Mouse (Mus musculus) large intestine, adult 2 months (tissue): ENCODE data around the gene Pgm2. TPM values are rescaled to one million over a fixed set of nuclear protein-coding genes. Genes with fewer than 3 reads are reported as not detected.

Experiments used
- DNase-seq: peaks from one replicate; pipeline ENCODE4 v3.0.0-alpha.2; 2012; ENCODE audit warnings: low read depth, low spot score
- WGBS: fragments of 180-500 bp; shearing (Covaris S2); methylation state at CpG from one replicate; pipeline ENCODE4 v1.1.7; 2018; 5-methylcytosine and 5-hydroxymethylcytosine counted together
- polyA plus RNA-seq: library from polyadenylated mRNA; depleted of rRNA; stranded (reverse); fragments of >200 nt; gene quantifications from 2 replicates; pipeline ENCODE4 v1.2.3, GENCODE M21; 2012

Gene Pgm2
- polyA plus RNA-seq, 1 experiment, result 28.5 TPM

- 48% methylated on average over 5 of the region's 5 CpGs for WGBS
- DNase-seq, result no peak
Observed at GRCm38 (mm10) chr5:64125783-64126182, 33.0 kb downstream of the Pgm2 start.

- DNase-seq, result no peak
- 76% methylated on average over 5 of the region's 5 CpGs for WGBS
Observed at GRCm38 (mm10) chr5:64131550-64131949, 38.8 kb downstream of the Pgm2 start.

GRCm38 (mm10) chr5:64133901-64134300 lies 41.2 kb downstream of the Pgm2 start:
- DNase-seq, result no peak
- WGBS, result 92% methylated on average over 4 of the region's 4 CpGs

GRCm38 (mm10) chr5:64136325-64136724 lies 43.6 kb downstream of the Pgm2 start:
- DNase-seq, result no peak
- 75% methylated on average over 5 of the region's 5 CpGs for WGBS

GRCm38 (mm10) chr5:64140202-64140601 lies 47.5 kb downstream of the Pgm2 start:
- no peak for DNase-seq
- 55% methylated on average over 3 of the region's 3 CpGs for WGBS

- DNase-seq, result no peak
- WGBS, result 72% methylated on average over 5 of the region's 5 CpGs
Observed at GRCm38 (mm10) chr5:64144315-64144714, 51.6 kb downstream of the Pgm2 start.

DNA sequence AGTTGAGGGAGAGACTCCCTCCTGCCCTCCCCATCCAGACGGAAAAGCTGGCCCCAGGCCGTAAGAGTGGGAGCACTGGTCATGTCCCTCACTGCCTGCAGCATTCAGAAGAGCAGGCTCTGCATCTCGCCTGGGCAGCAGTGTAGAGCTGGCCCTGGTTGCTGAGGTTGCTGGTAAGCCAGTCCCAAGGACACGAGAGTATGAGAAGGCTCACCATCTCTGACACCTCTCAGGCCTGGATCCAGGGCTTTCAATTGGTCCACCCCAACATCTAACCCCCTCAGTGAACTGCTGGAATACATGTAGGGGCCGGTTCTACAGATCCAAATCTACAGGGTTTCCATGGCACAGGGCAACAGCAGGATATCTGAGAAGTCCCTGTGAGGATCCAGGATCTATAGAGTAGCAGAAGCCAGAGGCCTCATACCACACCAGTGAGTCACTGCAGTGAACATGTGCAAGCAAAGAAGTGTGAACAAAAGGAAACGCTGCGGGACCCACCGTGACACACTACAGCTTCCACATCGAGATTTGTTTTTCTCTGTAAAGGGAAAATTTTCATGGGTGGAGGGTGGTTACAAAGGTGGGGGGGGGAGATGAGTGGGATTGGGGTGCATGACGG lies 53.7 kb downstream of the Pgm2 start:
- no peak for DNase-seq
- WGBS, result 85% methylated on average over 10 of the region's 10 CpGs

DNA sequence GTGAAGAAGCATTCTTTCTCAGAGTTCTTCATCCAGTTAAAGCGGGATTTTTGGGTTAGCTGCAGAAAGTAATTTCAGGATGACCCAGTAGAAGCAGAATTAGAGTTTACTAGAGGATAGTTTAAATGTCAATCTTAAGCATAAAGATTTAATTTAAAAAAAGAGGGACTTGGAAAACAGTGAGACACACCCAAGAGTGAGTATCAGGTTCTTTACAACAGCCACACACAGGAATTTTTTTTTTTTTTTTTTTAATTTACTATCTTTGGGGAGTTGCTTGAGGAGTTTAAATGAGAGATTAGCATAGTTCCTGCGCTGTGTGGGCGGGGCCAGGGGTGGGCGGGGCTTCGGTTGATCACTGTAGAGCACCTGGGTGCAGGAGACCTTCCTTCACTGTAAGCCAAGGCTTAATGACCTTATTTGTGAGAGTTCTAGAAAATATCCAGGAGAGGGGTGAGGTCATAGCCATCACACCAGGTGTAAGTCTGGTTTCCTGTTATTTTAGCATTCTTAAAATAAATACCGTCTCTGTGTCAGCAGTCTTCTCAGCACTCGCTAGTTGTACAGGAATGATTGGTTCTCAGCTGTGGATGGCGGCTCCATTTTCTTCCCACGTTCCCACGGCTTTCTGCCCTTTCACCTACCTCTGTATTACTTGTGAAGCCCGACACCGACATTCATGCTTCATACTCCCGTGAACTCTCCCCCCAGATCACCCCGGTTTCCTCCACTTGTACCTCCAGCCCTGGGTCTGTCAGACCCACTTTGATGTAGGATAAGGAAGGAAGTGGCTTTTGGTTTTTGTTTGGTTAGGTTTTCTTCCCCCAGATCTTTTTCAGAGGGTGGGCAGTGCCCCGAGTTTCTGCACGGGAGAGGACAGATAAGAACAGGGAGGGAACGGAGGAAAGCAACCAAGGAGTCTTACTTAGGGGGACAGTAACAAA lies 56.7 kb downstream of the Pgm2 start:
- 11% methylated on average over 17 of the region's 17 CpGs for WGBS
- DNase-seq, result no peak

- WGBS, result 95% methylated on average over 1 of the region's 1 CpGs
- no peak for DNase-seq
Observed at GRCm38 (mm10) chr5:64153319-64153718, 60.6 kb downstream of the Pgm2 start.

- DNase-seq, result no peak
- WGBS, result 35% methylated on average over 11 of the region's 11 CpGs
Observed at GRCm38 (mm10) chr5:64155861-64156550, 63.3 kb downstream of the Pgm2 start, which contains the start of gene Tbc1d1. Gene Tbc1d1 (plus strand): TSS chr5:64156305.

GRCm38 (mm10) chr5:64156579-64156978 lies 63.8 kb downstream of the Pgm2 start:
- WGBS, result 31% methylated on average over 4 of the region's 4 CpGs
- no peak for DNase-seq

- WGBS, result 59% methylated on average over 1 of the region's 1 CpGs
Observed at GRCm38 (mm10) chr5:64157926-64158325, 65.2 kb downstream of the Pgm2 start.

DNA sequence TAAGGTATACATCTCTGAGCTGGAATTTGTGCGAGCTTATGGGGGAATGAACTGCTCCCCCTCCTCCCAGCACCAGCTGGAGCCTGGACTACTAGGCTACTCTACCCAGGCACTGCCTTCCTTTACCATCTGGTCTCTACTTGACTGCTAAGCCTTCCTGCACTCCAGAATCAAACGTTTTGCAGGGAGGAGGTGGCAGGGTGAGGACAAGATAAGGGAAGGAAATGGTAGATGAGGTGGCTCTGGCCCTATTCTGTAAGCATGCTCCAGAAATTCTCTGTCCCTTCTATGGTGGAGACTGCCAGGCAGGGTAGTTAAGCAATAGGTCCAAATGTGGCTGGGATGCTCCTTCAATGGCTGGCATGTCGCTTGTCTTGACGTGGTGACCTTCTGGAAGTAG lies 65.8 kb downstream of the Pgm2 start:
- DNase-seq, result no peak
- WGBS, result 84% methylated on average over 4 of the region's 4 CpGs

More at GRCm38 (mm10) chr5:64157926-64158325, 65.2 kb downstream of the Pgm2 start:
- DNase-seq, result no peak

DNA sequence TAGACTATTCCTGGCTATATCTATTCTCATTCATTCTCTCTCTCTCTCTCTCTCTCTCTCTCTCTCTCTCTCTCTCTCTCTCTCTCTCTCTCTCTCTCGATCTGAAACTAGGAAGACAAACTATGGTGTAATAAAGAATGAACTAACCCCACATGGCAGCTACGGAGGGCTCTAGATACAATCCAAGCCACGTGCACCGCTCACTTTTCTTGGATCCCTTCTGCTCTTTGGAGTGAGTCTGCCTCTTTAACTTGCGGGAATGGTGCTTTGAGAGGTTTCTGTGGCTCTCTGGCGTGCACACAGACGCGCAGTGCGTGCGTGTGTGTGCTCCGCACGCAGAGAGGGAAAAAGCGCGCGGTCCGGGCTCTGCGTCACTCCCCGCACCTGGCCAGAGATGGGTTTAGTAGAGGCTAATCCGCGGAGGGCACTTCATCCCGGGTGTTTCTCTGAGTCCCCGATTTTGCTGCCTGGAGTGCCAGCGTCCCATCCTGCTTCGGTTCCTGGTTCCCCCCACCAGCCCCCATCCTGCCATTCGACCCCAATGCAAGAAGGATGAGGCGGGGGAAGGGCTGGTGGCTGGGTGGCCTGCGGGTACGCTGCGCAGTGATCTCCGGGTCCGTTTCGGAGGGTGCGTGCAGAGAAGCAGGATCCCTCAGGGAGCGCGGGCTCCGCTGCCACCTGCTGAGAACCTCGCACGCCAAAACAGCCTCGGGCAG lies 66.5 kb downstream of the Pgm2 start:
- 2% methylated on average over 39 of the region's 39 CpGs for WGBS
- DNase-seq, result no peak

- WGBS, result under 1% methylated on average over 61 of the region's 63 CpGs
- DNase-seq, result no peak
Observed at GRCm38 (mm10) chr5:64159781-64160704, 67.3 kb downstream of the Pgm2 start.

GRCm38 (mm10) chr5:64160705-64161391 lies 68.1 kb downstream of the Pgm2 start:
- WGBS, result under 1% methylated on average over 23 of the region's 23 CpGs
- DNase-seq, result no peak

DNA sequence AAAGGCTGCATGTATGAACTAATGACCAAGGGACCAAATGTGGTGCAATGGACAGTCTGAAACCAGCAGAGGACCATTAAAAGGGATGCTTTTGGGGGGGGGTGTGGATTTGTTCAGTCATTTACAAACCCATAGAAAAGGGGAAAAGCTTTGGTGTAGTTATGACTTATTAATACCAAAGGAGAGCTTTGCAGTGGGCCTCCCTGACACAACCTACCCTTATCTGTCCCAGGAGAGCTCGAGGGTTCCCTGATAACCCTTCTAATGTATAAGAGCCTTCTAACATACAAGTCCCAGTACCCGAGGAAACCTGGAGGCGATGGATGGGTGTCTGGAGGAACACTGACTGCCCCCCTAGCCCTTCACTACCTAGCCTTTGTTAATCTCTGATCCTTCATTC lies 69.2 kb downstream of the Pgm2 start:
- 79% methylated on average over 3 of the region's 3 CpGs for WGBS
- no peak for DNase-seq

GRCm38 (mm10) chr5:64162582-64162981 lies 69.8 kb downstream of the Pgm2 start:
- WGBS, result 86% methylated on average over 5 of the region's 5 CpGs

More at GRCm38 (mm10) chr5:64162582-64162981, 69.8 kb downstream of the Pgm2 start:
- no peak for DNase-seq
